In genomic region chr13:33942212-33942779, GRCm38 (mm10) we compare ENCODE assay signal across 9 mouse cellular contexts. TPM values are rescaled to one million over a fixed set of nuclear protein-coding genes. Genes with fewer than 3 reads are reported as not detected.
DNase-seq lines count a peak whose midpoint lies in the region; ATAC-seq and TF ChIP-seq lines count a peak whose summit lies in the region.
"Had no signal": no experiment of that assay in that cellular context is flagged by ENCODE, and none has a peak within 500 bp of the region (broad histone marks: within the 10 kb centered on the region; RNA-seq: fewer than 3 reads in every experiment).

No protein-coding gene starts in this region.

- DNase-seq in cerebellum, postnatal 14 days = peak; percentile 23 to 45
- no peak for DNase-seq in cerebellum, adult 9-11 months
- peak in 1 of 2 experiments; percentile 15 for DNase-seq in left cerebral cortex, adult 2 months (ENCODE audit: extremely low spot score in 1 of 2, low spot score in 2 of 2)
- no peak for DNase-seq in left cerebral cortex, adult 11 months (ENCODE audit: low spot score)
- DNase-seq in adrenal gland, postnatal 25 days = peak; percentile 46
- no peak for DNase-seq in liver, adult 2 months (ENCODE audit: extremely low read depth, low read depth, low spot score)
- peak; percentile 40 for DNase-seq in stomach, postnatal 0 days (ENCODE audit: low spot score)
- no peak for DNase-seq in kidney, postnatal 14 days

- H3K79me2 ChIP-seq in liver, adult 2 months (ENCODE audit: control insufficient read depth, insufficient read depth, low read length) = no peaks in the 10 kb centered on the region

- H3K9ac ChIP-seq in liver, adult 2 months (ENCODE audit: low read depth, low read length) = no peak overlapping the region
- H3K9ac ChIP-seq in stomach, postnatal 0 days (ENCODE audit: low read length) = no peak overlapping the region

- no peak for TF ChIP-seq EP300 in stomach, postnatal 0 days (optimal IDR thresholded peaks at IDR 0.05)

- peak; percentile 64 for TF ChIP-seq CTCF in left cerebral cortex, adult 2 months (IDR thresholded peaks at IDR 0.05)
- TF ChIP-seq CTCF in liver, adult 2 months (IDR thresholded peaks at IDR 0.05; ENCODE audit: low read depth, low read length) = peak; percentile 37; the same call in 1 of the 2 replicates
- TF ChIP-seq CTCF in stomach, postnatal 0 days (IDR thresholded peaks at IDR 0.05; ENCODE audit: low read depth) = peak; percentile 70

- H3K36me3 ChIP-seq in liver, adult 2 months (ENCODE audit: control insufficient read depth, insufficient read depth, low read length) = no peaks in the 10 kb centered on the region
- H3K36me3 ChIP-seq in stomach, postnatal 0 days (ENCODE audit: control insufficient read depth, insufficient read depth, low read length) = no peaks in the 10 kb centered on the region

- WGBS in liver, adult 2 months = 65% methylated on average over 4 of the region's 4 CpGs
- WGBS in stomach, postnatal 0 days = 38% methylated on average over 4 of the region's 4 CpGs

- H3K9me3 ChIP-seq in stomach, postnatal 0 days (ENCODE audit: control insufficient read depth, low read length) = no peaks in the 10 kb centered on the region

- H3K4me1 ChIP-seq in liver, adult 2 months (ENCODE audit: control insufficient read depth, insufficient read depth, low read length) = no peaks in the 10 kb centered on the region
- H3K4me1 ChIP-seq in stomach, postnatal 0 days (replicated peaks; ENCODE audit: control insufficient read depth, insufficient read depth) = no peaks in the 10 kb centered on the region

- intact Hi-C loops in left cerebral cortex, adult 2 months (cut with DNase I) = no loop called here

- no peaks in the 10 kb centered on the region for H3K27me3 ChIP-seq in liver, adult 2 months (ENCODE audit: control insufficient read depth, insufficient read depth, low read length)
- H3K27me3 ChIP-seq in stomach, postnatal 0 days (ENCODE audit: control insufficient read depth, insufficient read depth, low read length) = no peaks in the 10 kb centered on the region

- no peak overlapping the region for H3K4me2 ChIP-seq in stomach, postnatal 0 days (replicated peaks; ENCODE audit: low read depth)

- ATAC-seq in stomach, postnatal 0 days (ENCODE audit: low FRiP score, low TSS enrichment) = no peak

- H3K4me3 ChIP-seq in left cerebral cortex, adult 2 months = no peak overlapping the region
- no peak overlapping the region for H3K4me3 ChIP-seq in liver, adult 2 months (ENCODE audit: insufficient read depth, low read depth, low read length)
- H3K4me3 ChIP-seq in stomach, postnatal 0 days (ENCODE audit: low read depth, low read length) = no peak overlapping the region

- peak overlapping the region; percentile 36; the same call in 1 of the 2 replicates for H3K27ac ChIP-seq in left cerebral cortex, adult 2 months
- no peak overlapping the region for H3K27ac ChIP-seq in liver, adult 2 months (replicated peaks; ENCODE audit: insufficient read depth, low read depth, low read length)
- no peak overlapping the region for H3K27ac ChIP-seq in stomach, postnatal 0 days (replicated peaks)

- TF ChIP-seq POLR2A in liver, adult 2 months (IDR thresholded peaks at IDR 0.05; ENCODE audit: extremely low read depth, insufficient read depth, low read length) = no peak

RNA-seq across cellular contexts. Expression of gene Nqo2, which starts 22.2 kb away (rescaled TPM):
- total RNA-seq in left cerebral cortex, adult 2 months (2021) = 1 to 10 TPM; 5.0 to 7.6 TPM
- 61.7 and 75.1 TPM in 2 replicates for total RNA-seq in adrenal gland, postnatal 25 days (2021)
- 81.7 and 105 TPM in 2 replicates for total RNA-seq in liver, adult 2 months (2014; rRNA removed)
- 32.7 and 46.0 TPM in 2 replicates for polyA plus RNA-seq in liver, adult 2 months (2012; rRNA removed)
- 13.9 and 14.1 TPM in 2 replicates for polyA plus RNA-seq in stomach, postnatal 0 days (2015; fragmentation: Nextera tagmentation; extraction: Ambion mirVana)

RNA-seq across cellular contexts. Expression of gene Serpinb6c, which starts 36.8 kb away (rescaled TPM):
- total RNA-seq in left cerebral cortex, adult 2 months (2021) = under 1 TPM; 0.37 to 0.70 TPM
- total RNA-seq in adrenal gland, postnatal 25 days (2021) = not detected in 2 replicates
- 0.18 TPM in 1 of 2 replicates, not detected in the other for total RNA-seq in liver, adult 2 months (2014; rRNA removed)
- polyA plus RNA-seq in liver, adult 2 months (2012; rRNA removed) = not detected in 2 replicates
- polyA plus RNA-seq in stomach, postnatal 0 days (2015; fragmentation: Nextera tagmentation; extraction: Ambion mirVana) = 0.15 and 0.21 TPM in 2 replicates
- polyA plus RNA-seq: stomach, embryonic 14.5 days had no signal

RNA-seq across cellular contexts. Expression of gene Ripk1, which starts 59.9 kb away (rescaled TPM):
- 1 to 10 TPM; 5.8 to 6.9 TPM for total RNA-seq in left cerebral cortex, adult 2 months (2021)
- 35.0 and 35.3 TPM in 2 replicates for total RNA-seq in adrenal gland, postnatal 25 days (2021)
- total RNA-seq in liver, adult 2 months (2014; rRNA removed) = 21.6 and 27.0 TPM in 2 replicates
- polyA plus RNA-seq in liver, adult 2 months (2012; rRNA removed) = 5.1 and 5.9 TPM in 2 replicates
- 13.2 and 13.5 TPM in 2 replicates for polyA plus RNA-seq in stomach, postnatal 0 days (2015; fragmentation: Nextera tagmentation; extraction: Ambion mirVana)

Comparison
In these comparisons a context has a peak if more than half of its experiments do, and no peak if none do; other contexts are left out.
1. DNase-seq: peak in cerebellum, postnatal 14 days (2 of 2), adrenal gland, postnatal 25 days (single experiment) and stomach, postnatal 0 days (single experiment); none in cerebellum, adult 9-11 months (single experiment), left cerebral cortex, adult 11 months (single experiment), liver, adult 2 months (single experiment) and kidney, postnatal 14 days (single experiment).
2. Peak in every context shown above with its lines, with median percentiles within 50 percentile points of each other: CTCF ChIP-seq.